17 mouse cellular contexts compared by ENCODE assay signal in the genomic region with DNA sequence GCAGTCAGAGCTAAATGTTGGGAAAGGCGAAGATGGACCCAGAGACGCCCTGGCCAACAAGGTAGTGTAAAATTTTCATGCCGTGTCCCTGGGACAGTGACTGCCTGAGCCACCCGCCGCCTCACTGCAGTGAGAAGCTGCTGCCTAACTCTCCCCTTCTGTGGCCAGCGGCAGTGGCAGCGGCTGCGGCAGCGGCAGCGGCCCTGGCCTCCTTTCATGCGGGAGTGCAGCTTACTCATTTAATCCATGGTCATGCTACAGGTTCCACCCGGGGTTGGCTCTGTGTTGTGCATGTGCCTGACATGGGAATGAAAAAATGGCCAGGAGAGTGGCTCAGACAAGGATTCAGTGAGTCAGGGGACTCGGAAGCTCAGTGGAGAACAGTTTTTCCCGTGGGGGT. TPM values are rescaled to one million over a fixed set of nuclear protein-coding genes. Genes with fewer than 3 reads are reported as not detected.
DNase-seq lines count a peak whose midpoint lies in the region; ATAC-seq and TF ChIP-seq lines count a peak whose summit lies in the region.
"Had no signal": no experiment of that assay in that cellular context is flagged by ENCODE, and none has a peak within 500 bp of the region (broad histone marks: within the 10 kb centered on the region; RNA-seq: fewer than 3 reads in every experiment).

No protein-coding gene starts in this region.

- H3K4me1 ChIP-seq in forebrain, embryonic 14.5 days (ENCODE audit: control insufficient read depth, insufficient read depth, low read length), result 0 out of 2 replicates have a peak, but pooled peaks cover 5% of the 10 kb centered on the region
- no peaks in the 10 kb centered on the region for H3K4me1 ChIP-seq in forebrain, postnatal 0 days (ENCODE audit: insufficient read depth)
- H3K4me1 ChIP-seq in limb, embryonic 11.5 days (ENCODE audit: control insufficient read depth, insufficient read depth, low read length), result peaks cover 6% of the 10 kb centered on the region

- H3K36me3 ChIP-seq in forebrain, embryonic 14.5 days (ENCODE audit: control insufficient read depth, insufficient read depth, low read length), result peaks cover 39% of the 10 kb centered on the region
- peaks cover 56% of the 10 kb centered on the region for H3K36me3 ChIP-seq in forebrain, postnatal 0 days (ENCODE audit: insufficient read depth)
- no peaks in the 10 kb centered on the region for H3K36me3 ChIP-seq in limb, embryonic 11.5 days (ENCODE audit: control insufficient read depth, insufficient read depth, low read length)
- H3K36me3 ChIP-seq: G1E; heart, embryonic 12.5 days; lung, embryonic 15.5 days had no signal

- WGBS in forebrain, embryonic 14.5 days, result 49% methylated on average over 14 of the region's 14 CpGs
- WGBS in forebrain, postnatal 0 days, result 42% methylated on average over 14 of the region's 14 CpGs
- 36% methylated on average over 14 of the region's 14 CpGs for WGBS in limb, embryonic 11.5 days

- no peak overlapping the region for H3K4me3 ChIP-seq in forebrain, embryonic 14.5 days (ENCODE audit: low read depth, low read length)
- H3K4me3 ChIP-seq in forebrain, postnatal 0 days (ENCODE audit: low read depth, low read length), result no peak overlapping the region
- H3K4me3 ChIP-seq in limb, embryonic 11.5 days (ENCODE audit: low read depth, low read length), result no peak overlapping the region
- H3K4me3 ChIP-seq: heart, embryonic 12.5 days; lung, embryonic 15.5 days had no signal

- no peak for ATAC-seq in forebrain, embryonic 14.5 days
- ATAC-seq in forebrain, postnatal 0 days, result no peak
- no peak for ATAC-seq in limb, embryonic 11.5 days (ENCODE audit: insufficient number of reproducible peaks, low FRiP score, low TSS enrichment, low read depth)
- ATAC-seq: activated CD4-positive, CD25-positive, alpha-beta regulatory T cell, adult 4 months had no signal

- no peaks in the 10 kb centered on the region for H3K27me3 ChIP-seq in forebrain, embryonic 14.5 days (replicated peaks; ENCODE audit: control insufficient read depth, insufficient read depth, low read length)
- no peaks in the 10 kb centered on the region for H3K27me3 ChIP-seq in forebrain, postnatal 0 days (ENCODE audit: insufficient read depth, low read length)
- H3K27me3 ChIP-seq in limb, embryonic 11.5 days (ENCODE audit: control insufficient read depth, insufficient read depth, low read length), result no peaks in the 10 kb centered on the region

- H3K27ac ChIP-seq in forebrain, embryonic 14.5 days (ENCODE audit: low read depth, low read length), result no peak overlapping the region
- no peak overlapping the region for H3K27ac ChIP-seq in forebrain, postnatal 0 days (ENCODE audit: low read depth, low read length)
- no peak overlapping the region for H3K27ac ChIP-seq in limb, embryonic 11.5 days (replicated peaks; ENCODE audit: low read depth, low read length)
- H3K27ac ChIP-seq: lung, embryonic 15.5 days had no signal

- H3K4me2 ChIP-seq in forebrain, embryonic 14.5 days (ENCODE audit: low read length), result no peak overlapping the region
- no peak overlapping the region for H3K4me2 ChIP-seq in forebrain, postnatal 0 days (ENCODE audit: low read depth)
- H3K4me2 ChIP-seq in limb, embryonic 11.5 days (ENCODE audit: low read depth, severe bottlenecking), result no peak overlapping the region
- H3K4me2 ChIP-seq: heart, embryonic 12.5 days; lung, embryonic 15.5 days had no signal

- no peak for DNase-seq in forebrain, embryonic 14.5 days (ENCODE audit: low spot score)
- DNase-seq in forebrain, postnatal 0 days, result no peak
- DNase-seq in ZHBTc4 (ENCODE audit: low read depth, low spot score), result peak; percentile 33
- peak; percentile 22 for DNase-seq in embryo, embryonic 10.5 days (ENCODE audit: low spot score)
- peak; percentile 38 for DNase-seq in limb, embryonic 11.5 days (ENCODE audit: low spot score)
- DNase-seq in thymus, adult 18-20 months, result no peak
- no peak for DNase-seq in cerebellum, adult 9-11 months
- DNase-seq in kidney, adult 8-10 months, result no peak
- DNase-seq: B cell, adult 2 months; kidney, postnatal 10 days; liver; right cerebral cortex, postnatal 25 days had no signal

- peak overlapping the region; percentile 17; the same call in 1 of the 2 replicates for H3K9ac ChIP-seq in forebrain, embryonic 14.5 days (ENCODE audit: low read length)
- no peak overlapping the region for H3K9ac ChIP-seq in forebrain, postnatal 0 days
- H3K9ac ChIP-seq in limb, embryonic 11.5 days (ENCODE audit: low read length), result no peak overlapping the region
- H3K9ac ChIP-seq: heart, embryonic 12.5 days; lung, embryonic 15.5 days had no signal

- H3K9me3 ChIP-seq in forebrain, embryonic 14.5 days (replicated peaks; ENCODE audit: control insufficient read depth, low read length), result no peaks in the 10 kb centered on the region
- H3K9me3 ChIP-seq in forebrain, postnatal 0 days (ENCODE audit: low read length), result no peaks in the 10 kb centered on the region
- H3K9me3 ChIP-seq in limb, embryonic 11.5 days (ENCODE audit: control insufficient read depth, low read length), result no peaks in the 10 kb centered on the region
- H3K9me3 ChIP-seq: G1E; heart, embryonic 12.5 days; lung, embryonic 15.5 days had no signal

- TF ChIP-seq CTCF in forebrain, postnatal 0 days (IDR thresholded peaks at IDR 0.05; ENCODE audit: low read depth), result no peak

RNA-seq across cellular contexts. Expression of a gene that starts 32.5 kb away (rescaled TPM):
- polyA plus RNA-seq in forebrain, embryonic 14.5 days (2014; fragmentation: Nextera tagmentation; extraction: Ambion mirVana), result 102 and 115 TPM in 2 replicates
- total RNA-seq in forebrain, postnatal 0 days (2014; rRNA removed), result 127 and 160 TPM in 2 replicates
- polyA plus RNA-seq in forebrain, postnatal 0 days (2015; fragmentation: Nextera tagmentation; extraction: Ambion mirVana), result 117 and 121 TPM in 2 replicates
- polyA plus RNA-seq in limb, embryonic 11.5 days (2014; fragmentation: Nextera tagmentation; extraction: Ambion mirVana), result 413 and 429 TPM in 2 replicates
- total RNA-seq: megakaryocyte-erythroid progenitor cell, adult 5-6 weeks had no signal
- polyA plus RNA-seq: activated CD4-positive, CD25-positive, alpha-beta regulatory T cell, adult 4 months; G1E had no signal

RNA-seq across cellular contexts. Expression of a gene that starts 53.3 kb away (rescaled TPM):
- 46.2 and 62.4 TPM in 2 replicates for polyA plus RNA-seq in forebrain, embryonic 14.5 days (2014; fragmentation: Nextera tagmentation; extraction: Ambion mirVana)
- total RNA-seq in forebrain, postnatal 0 days (2014; rRNA removed), result 187 and 234 TPM in 2 replicates
- polyA plus RNA-seq in forebrain, postnatal 0 days (2015; fragmentation: Nextera tagmentation; extraction: Ambion mirVana), result 71.9 and 98.0 TPM in 2 replicates
- 4.1 and 4.7 TPM in 2 replicates for polyA plus RNA-seq in limb, embryonic 11.5 days (2014; fragmentation: Nextera tagmentation; extraction: Ambion mirVana)
- total RNA-seq: megakaryocyte-erythroid progenitor cell, adult 5-6 weeks had no signal
- polyA plus RNA-seq: G1E had no signal

Comparison
In these comparisons a context has a peak if more than half of its experiments do, and no peak if none do; other contexts are left out.
1. DNase-seq: peak in ZHBTc4 (single experiment), embryo, embryonic 10.5 days (single experiment) and limb, embryonic 11.5 days (single experiment); none in forebrain, embryonic 14.5 days (single experiment), forebrain, postnatal 0 days (single experiment), thymus, adult 18-20 months (0 of 2), cerebellum, adult 9-11 months (single experiment) and kidney, adult 8-10 months (0 of 2).